Mouse (Mus musculus) kidney, embryonic 15.5 days (tissue): Measurements from ENCODE around the gene Son. TPM values are rescaled to one million over a fixed set of nuclear protein-coding genes. Genes with fewer than 3 reads are reported as not detected.

Experiments
- ATAC-seq: fragments of 200-750 bp; cut with Nextera tagmentation; replicated peaks from 2 replicates; pipeline ENCODE4 v1.8.0; 2017; ENCODE audit warnings: moderate TSS enrichment; ENCODE audit not compliant: low FRiP score
- H3K27ac ChIP-seq: fragments of 300-500 bp; sonication (generic); 2 replicates; pipeline ENCODE4 v1.5.1; 2015; ENCODE audit warnings: mild to moderate bottlenecking, inconsistent platforms
- H3K27me3 ChIP-seq: fragments of 300-500 bp; sonication (generic); 2 replicates; pipeline ENCODE4 v1.6.1; 2015; ENCODE audit warnings: inconsistent platforms
- H3K36me3 ChIP-seq: fragments of 300-500 bp; sonication (generic); 2 replicates; pipeline ENCODE4 v1.6.1; 2015; ENCODE audit warnings: inconsistent platforms
- H3K4me1 ChIP-seq: fragments of 300-500 bp; sonication (generic); 2 replicates; pipeline ENCODE4 v1.6.1; 2015; ENCODE audit warnings: inconsistent platforms
- H3K4me2 ChIP-seq: fragments of 300-500 bp; sonication (generic); 2 replicates; pipeline ENCODE4 v1.6.1; 2015; ENCODE audit warnings: moderate library complexity, mild to moderate bottlenecking, inconsistent platforms
- H3K4me3 ChIP-seq: fragments of 300-500 bp; sonication (generic); replicated peaks from 2 replicates; pipeline ENCODE4 v1.5.1; 2015; ENCODE audit warnings: mild to moderate bottlenecking, inconsistent platforms
- H3K9ac ChIP-seq: fragments of 300-500 bp; sonication (generic); 2 replicates; pipeline ENCODE4 v1.6.1; 2015; ENCODE audit warnings: mild to moderate bottlenecking, inconsistent platforms
- H3K9me3 ChIP-seq: fragments of 300-500 bp; sonication (generic); replicated peaks from 2 replicates; pipeline ENCODE4 v1.6.1; 2016; ENCODE audit warnings: inconsistent platforms
- WGBS: fragments of 180-500 bp; shearing (Covaris S2); methylation state at CpG from one replicate; pipeline ENCODE4 v1.1.7; 2015; ENCODE audit warnings: mixed read lengths; 5-methylcytosine and 5-hydroxymethylcytosine counted together
- polyA plus RNA-seq: library from polyadenylated mRNA; unstranded; fragments of >200 nt; fragmentation: Nextera tagmentation; extraction: Ambion mirVana; gene quantifications from 2 replicates; pipeline ENCODE4 v1.2.1, GENCODE M21; 2015

The Son gene
- polyA plus RNA-seq, 1 experiment from 2014 or later, result 118 TPM

GRCm38 (mm10) chr16:91658471-91658870 is 11.2 kb downstream of the Son start:
- Histone ChIP-seq H3K4me3 (no peak overlapping the region), H3K4me2 (no peak overlapping the region), H3K36me3 (peaks cover 96% of the 10 kb centered on the region), H3K27ac (no peak overlapping the region), H3K9me3 (peaks cover 9% of the 10 kb centered on the region; the same call in 1 of the 2 replicates), H3K27me3 (no peaks in the 10 kb centered on the region), H3K4me1 (no peaks in the 10 kb centered on the region), H3K9ac (no peak overlapping the region)
- 96% methylated on average over 5 of the region's 5 CpGs for WGBS
- no peak for ATAC-seq

DNA sequence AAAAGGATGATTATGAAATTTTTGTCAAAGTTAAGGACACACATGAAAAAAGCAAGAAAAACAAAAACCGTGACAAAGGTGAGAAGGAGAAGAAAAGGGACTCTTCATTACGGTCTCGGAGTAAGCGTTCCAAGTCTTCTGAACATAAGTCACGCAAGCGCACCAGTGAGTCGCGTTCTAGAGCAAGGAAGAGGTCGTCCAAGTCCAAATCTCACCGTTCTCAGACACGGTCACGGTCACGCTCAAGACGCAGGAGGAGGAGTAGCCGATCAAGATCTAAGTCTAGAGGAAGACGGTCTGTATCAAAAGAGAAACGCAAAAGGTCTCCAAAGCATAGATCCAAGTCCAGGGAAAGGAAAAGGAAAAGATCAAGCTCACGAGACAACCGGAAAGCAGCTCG is 12.5 kb downstream of the Son start:
- H3K4me1 ChIP-seq, result no peaks in the 10 kb centered on the region
- no peaks in the 10 kb centered on the region for H3K27me3 ChIP-seq
- H3K36me3 ChIP-seq, result peaks cover 97% of the 10 kb centered on the region
- no peak overlapping the region for H3K27ac ChIP-seq
- ATAC-seq, result no peak
- peaks cover 9% of the 10 kb centered on the region; the same call in 1 of the 2 replicates for H3K9me3 ChIP-seq
- no peak overlapping the region for H3K4me3 ChIP-seq
- no peak overlapping the region for H3K4me2 ChIP-seq
- WGBS, result 96% methylated on average over 20 of the region's 20 CpGs
- H3K9ac ChIP-seq, result no peak overlapping the region

DNA sequence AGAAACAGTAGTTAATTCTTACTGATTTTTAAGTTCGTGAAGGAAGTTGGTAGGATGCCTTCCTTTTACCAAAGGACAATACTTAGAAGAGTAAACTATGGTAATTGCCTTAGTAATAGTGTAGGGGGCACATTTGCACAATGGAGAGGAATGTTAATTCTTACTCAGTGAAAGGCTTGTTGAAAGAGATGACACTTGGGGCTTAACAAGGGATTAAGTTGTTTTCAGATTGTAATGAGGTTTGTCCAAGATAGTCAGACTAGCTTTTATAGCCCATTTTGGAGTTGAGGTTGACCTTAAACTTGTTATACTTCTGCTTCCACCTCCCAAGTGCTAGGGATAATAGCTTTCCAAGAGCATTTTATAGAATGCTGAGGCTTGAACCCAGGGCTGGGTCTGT is 14.1 kb downstream of the Son start:
- H3K4me3 ChIP-seq, result no peak overlapping the region
- H3K4me1 ChIP-seq, result no peaks in the 10 kb centered on the region
- no peak for ATAC-seq
- H3K27ac ChIP-seq, result no peak overlapping the region
- 75% methylated on average over 1 of the region's 1 CpGs for WGBS
- no peak overlapping the region for H3K4me2 ChIP-seq
- H3K9me3 ChIP-seq, result peaks cover 9% of the 10 kb centered on the region; the same call in 1 of the 2 replicates
- H3K36me3 ChIP-seq, result peaks cover 97% of the 10 kb centered on the region
- H3K9ac ChIP-seq, result no peak overlapping the region
- H3K27me3 ChIP-seq, result no peaks in the 10 kb centered on the region

- Histone ChIP-seq H3K4me1 (no peaks in the 10 kb centered on the region), H3K4me2 (no peak overlapping the region), H3K9me3 (peaks cover 9% of the 10 kb centered on the region; the same call in 1 of the 2 replicates), H3K9ac (no peak overlapping the region), H3K27me3 (no peaks in the 10 kb centered on the region), H3K4me3 (no peak overlapping the region), H3K36me3 (peaks cover 97% of the 10 kb centered on the region), H3K27ac (no peak overlapping the region)
- no peak for ATAC-seq
- 95% methylated on average over 16 of the region's 16 CpGs for WGBS
Measured at GRCm38 (mm10) chr16:91662336-91662735, 15.0 kb downstream of the Son start.

GRCm38 (mm10) chr16:91663795-91664194 is 16.5 kb downstream of the Son start:
- no peak overlapping the region for H3K4me3 ChIP-seq
- 96% methylated on average over 3 of the region's 3 CpGs for WGBS
- H3K9ac ChIP-seq, result no peak overlapping the region
- H3K27ac ChIP-seq, result no peak overlapping the region
- no peak for ATAC-seq
- H3K9me3 ChIP-seq, result peaks cover 9% of the 10 kb centered on the region; the same call in 1 of the 2 replicates
- no peak overlapping the region for H3K4me2 ChIP-seq
- H3K27me3 ChIP-seq, result no peaks in the 10 kb centered on the region
- no peaks in the 10 kb centered on the region for H3K4me1 ChIP-seq
- peaks cover 93% of the 10 kb centered on the region for H3K36me3 ChIP-seq

GRCm38 (mm10) chr16:91674500-91674899 is 27.2 kb downstream of the Son start:
- 88% methylated on average over 4 of the region's 4 CpGs for WGBS
- Histone ChIP-seq H3K4me1 (no peaks in the 10 kb centered on the region), H3K27me3 (no peaks in the 10 kb centered on the region), H3K36me3 (peaks cover 90% of the 10 kb centered on the region), H3K9me3 (no peaks in the 10 kb centered on the region), H3K9ac (no peak overlapping the region), H3K4me3 (no peak overlapping the region), H3K27ac (no peak overlapping the region), H3K4me2 (no peak overlapping the region)
- no peak for ATAC-seq

DNA sequence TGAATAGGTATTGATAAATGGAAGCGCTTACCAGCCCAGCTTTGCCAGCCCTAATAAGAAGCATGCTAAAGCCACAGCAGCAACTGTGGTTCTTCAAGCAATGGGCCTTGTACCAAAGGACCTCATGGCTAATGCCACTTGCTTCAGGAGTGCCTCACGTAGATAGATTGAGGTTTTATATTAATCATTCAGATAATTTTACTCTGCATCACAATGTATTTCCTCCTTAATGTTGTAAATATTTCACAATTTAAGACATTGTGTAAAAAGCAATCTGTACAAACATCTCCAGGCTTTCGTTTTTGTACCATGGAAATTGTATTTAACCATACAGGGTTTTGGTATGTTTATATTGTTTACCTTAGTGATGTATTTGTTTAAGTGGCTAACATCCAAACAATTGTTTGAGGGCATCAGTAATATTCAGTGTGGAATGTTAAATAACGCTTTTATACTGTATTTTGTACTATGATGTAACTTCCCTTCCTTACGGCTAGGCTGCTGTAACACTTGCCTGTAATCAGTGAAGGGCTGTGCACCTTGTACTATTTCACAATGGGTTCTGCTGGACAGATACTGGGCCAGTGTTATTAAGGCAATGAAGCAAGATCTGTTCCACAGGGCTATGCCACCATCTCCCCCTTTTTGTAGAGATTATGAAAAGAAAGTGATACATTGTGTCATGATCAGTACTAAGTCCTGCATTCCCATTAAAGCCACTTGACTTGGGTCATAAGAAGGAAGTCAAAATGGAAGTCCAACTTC is 31.0 kb downstream of the Son start:
- Histone ChIP-seq H3K4me2 (no peak overlapping the region), H3K4me3 (no peak overlapping the region), H3K27me3 (no peaks in the 10 kb centered on the region), H3K27ac (no peak overlapping the region), H3K4me1 (no peaks in the 10 kb centered on the region), H3K9ac (no peak overlapping the region), H3K9me3 (no peaks in the 10 kb centered on the region), H3K36me3 (peaks cover 90% of the 10 kb centered on the region)
- no peak for ATAC-seq
- 88% methylated on average over 5 of the region's 5 CpGs for WGBS

DNA sequence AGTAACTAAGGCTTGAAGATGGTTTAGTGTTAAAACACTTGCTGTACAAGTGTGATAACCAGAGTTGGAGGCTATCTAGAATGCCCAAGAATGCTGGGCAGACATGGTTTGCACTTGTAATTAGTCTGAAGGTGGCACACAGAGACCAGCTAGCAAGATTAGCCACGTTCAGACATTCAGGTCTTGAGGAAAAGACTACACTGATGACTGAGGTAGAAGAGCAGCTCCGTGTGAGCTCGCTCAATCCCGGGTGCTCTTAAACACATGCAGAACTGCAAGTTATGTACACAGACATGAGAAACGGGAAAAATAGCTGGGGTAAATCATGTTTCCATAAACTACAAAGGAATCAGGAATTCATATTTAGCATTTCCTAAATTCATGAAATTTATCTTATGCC is 33.4 kb downstream of the Son start:
- WGBS, result 85% methylated on average over 5 of the region's 5 CpGs
- Histone ChIP-seq H3K4me2 (no peak overlapping the region), H3K27me3 (no peaks in the 10 kb centered on the region), H3K9me3 (no peaks in the 10 kb centered on the region), H3K36me3 (peaks cover 94% of the 10 kb centered on the region), H3K27ac (no peak overlapping the region), H3K9ac (no peak overlapping the region), H3K4me3 (no peak overlapping the region), H3K4me1 (no peaks in the 10 kb centered on the region)
- ATAC-seq, result no peak

DNA sequence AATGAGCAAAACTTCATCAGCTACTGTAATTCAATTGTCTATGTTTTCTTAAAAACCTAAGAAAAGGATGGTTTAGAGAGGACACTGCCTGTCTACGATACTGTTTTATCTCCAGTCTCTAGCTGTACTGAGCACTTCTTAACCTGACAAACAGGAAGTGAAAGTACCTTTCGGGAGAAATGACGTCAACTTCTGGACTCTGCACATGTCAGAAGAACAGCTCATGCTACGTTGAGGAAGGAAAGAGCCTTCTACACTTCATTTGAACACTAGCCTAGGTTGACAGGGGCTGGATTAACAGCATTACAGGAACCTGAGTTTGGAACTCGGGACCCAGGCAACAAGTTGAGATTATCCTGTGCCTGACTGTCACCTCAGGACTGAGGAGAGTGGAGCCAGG is 38.2 kb downstream of the Son start:
- Histone ChIP-seq H3K36me3 (peaks cover 52% of the 10 kb centered on the region), H3K4me2 (no peak overlapping the region), H3K27ac (no peak overlapping the region), H3K9me3 (no peaks in the 10 kb centered on the region), H3K9ac (no peak overlapping the region), H3K4me3 (no peak overlapping the region), H3K27me3 (no peaks in the 10 kb centered on the region), H3K4me1 (peaks cover 17% of the 10 kb centered on the region)
- ATAC-seq, result no peak
- WGBS, result 87% methylated on average over 5 of the region's 5 CpGs

GRCm38 (mm10) chr16:91686369-91686768 is 39.1 kb downstream of the Son start:
- H3K27ac ChIP-seq, result no peak overlapping the region
- H3K9me3 ChIP-seq, result no peaks in the 10 kb centered on the region
- no peak overlapping the region for H3K4me2 ChIP-seq
- no peak for ATAC-seq
- H3K4me1 ChIP-seq, result peaks cover 17% of the 10 kb centered on the region
- H3K9ac ChIP-seq, result no peak overlapping the region
- WGBS, result 76% methylated on average over 5 of the region's 5 CpGs
- H3K36me3 ChIP-seq, result peaks cover 44% of the 10 kb centered on the region
- no peak overlapping the region for H3K4me3 ChIP-seq
- no peaks in the 10 kb centered on the region for H3K27me3 ChIP-seq

DNA sequence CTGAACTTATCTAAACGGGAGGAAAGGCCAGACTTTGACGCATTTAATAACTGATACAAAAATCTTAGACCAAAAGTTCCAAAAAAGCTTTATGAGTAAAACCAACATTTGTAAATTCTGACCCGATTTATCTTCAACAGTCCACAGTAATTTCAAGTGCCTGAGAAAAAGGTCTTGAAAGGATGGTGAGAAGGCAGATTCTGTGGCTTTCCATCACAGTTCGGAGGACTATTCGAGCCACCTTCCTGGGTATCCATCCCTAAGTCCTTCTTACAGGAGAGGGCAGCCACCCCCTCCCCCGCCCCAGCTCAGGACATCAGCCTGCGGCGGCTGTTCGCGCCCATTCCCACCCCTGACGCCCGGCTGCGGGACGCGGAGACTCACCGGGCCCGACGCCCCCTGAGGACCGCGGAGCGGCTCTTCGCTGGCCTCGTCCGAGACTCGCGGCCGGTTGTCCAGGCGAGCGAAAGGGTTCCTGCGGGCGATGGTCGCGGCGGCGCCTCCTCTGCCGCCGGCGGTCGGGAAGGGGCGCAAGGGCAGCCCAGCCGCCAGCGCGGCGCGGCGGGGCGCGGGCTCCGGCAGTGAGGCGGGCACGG is 40.8 kb downstream of the Son start:
- no peaks in the 10 kb centered on the region for H3K27me3 ChIP-seq
- H3K36me3 ChIP-seq, result peaks cover 26% of the 10 kb centered on the region
- 2% methylated on average over 50 of the region's 51 CpGs for WGBS
- peak overlapping the region; percentile 80 for H3K27ac ChIP-seq
- ATAC-seq, result peak; percentile 69
- H3K9me3 ChIP-seq, result no peaks in the 10 kb centered on the region
- H3K4me3 ChIP-seq, result peak overlapping the region; percentile 99
- H3K4me1 ChIP-seq, result peaks cover 17% of the 10 kb centered on the region
- H3K4me2 ChIP-seq, result peak overlapping the region; percentile 84
- H3K9ac ChIP-seq, result peak overlapping the region; percentile 91

DNA sequence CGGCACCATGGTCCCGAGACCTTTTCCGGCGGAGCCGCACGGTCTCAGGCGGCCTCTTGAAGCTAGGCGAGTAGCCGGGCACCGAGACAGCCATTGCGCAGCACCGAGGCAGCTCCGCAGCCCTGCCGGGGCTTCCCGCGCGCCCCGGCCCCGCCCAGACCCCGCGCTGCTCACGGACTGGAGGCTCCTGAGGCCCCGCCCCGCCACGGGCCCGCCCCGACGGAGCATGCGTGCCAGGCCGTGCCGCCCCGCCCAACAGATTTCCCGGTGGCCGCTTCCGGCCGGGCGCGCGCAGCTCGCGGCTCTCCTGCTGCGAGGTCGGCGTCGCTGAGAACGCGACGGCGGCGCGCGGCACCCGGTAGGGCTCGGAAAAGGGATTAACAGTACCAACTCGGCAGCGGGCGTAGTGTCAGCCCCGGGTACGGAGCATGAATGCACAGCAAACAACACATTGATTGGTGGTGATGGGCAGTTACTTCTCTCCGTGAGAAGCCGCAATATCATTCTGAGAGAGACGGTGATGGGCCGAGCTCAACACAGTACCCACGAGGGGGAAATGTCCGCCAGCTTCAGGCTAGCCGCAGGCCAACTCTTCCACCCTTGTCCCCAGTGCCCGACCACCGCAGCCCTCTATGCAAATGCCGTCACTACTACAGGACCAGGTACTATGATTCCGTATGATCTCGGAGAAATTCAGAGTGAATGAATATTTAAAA is 41.5 kb downstream of the Son start, which contains the start of gene Donson:
Gene Donson (minus strand): TSS at position 152 of the 716 bp plus-strand sequence.
- H3K4me3 ChIP-seq, result peak within 1 kb of the TSS; percentile 99
- H3K27me3 ChIP-seq, result no peaks in the 10 kb centered on the region
- no peaks in the 10 kb centered on the region for H3K9me3 ChIP-seq
- H3K9ac ChIP-seq, result peak within 1 kb of the TSS; percentile 91
- H3K27ac ChIP-seq, result peak within 1 kb of the TSS; percentile 85
- under 1% methylated on average over 71 of the region's 71 CpGs for WGBS
- peaks cover 17% of the 10 kb centered on the region for H3K4me1 ChIP-seq
- H3K4me2 ChIP-seq, result peak within 1 kb of the TSS; percentile 84
- peak; percentile 99 for ATAC-seq
- H3K36me3 ChIP-seq, result peaks cover 23% of the 10 kb centered on the region
